Mouse (Mus musculus) megakaryocyte, embryonic 14.5 days (primary cell): ENCODE measurements around the gene Phactr4. TPM values are rescaled to one million over a fixed set of nuclear protein-coding genes. Genes with fewer than 3 reads are reported as not detected.

ENCODE experiments used
- H3K27me3 ChIP-seq: replicated peaks from 2 replicates; pipeline ENCODE3; 2012; ENCODE audit warnings: inconsistent platforms
- H3K36me3 ChIP-seq: replicated peaks from 2 replicates; pipeline ENCODE3; 2012; ENCODE audit warnings: low read length, inconsistent platforms, mixed read lengths
- H3K4me1 ChIP-seq: 2 replicates; pipeline ENCODE4 v1.6.1; 2012; ENCODE audit warnings: inconsistent platforms
- H3K4me3 ChIP-seq: replicated peaks from 2 replicates; pipeline ENCODE3; 2012; ENCODE audit warnings: moderate library complexity, mild to moderate bottlenecking, inconsistent platforms
- H3K9me3 ChIP-seq: 2 replicates; pipeline ENCODE4 v1.6.1; 2012; ENCODE audit warnings: inconsistent platforms
- FLI1 ChIP-seq: IDR thresholded peaks from 2 replicates; pipeline ENCODE4 v1.6.1; 2012; ENCODE audit warnings: low read length, inconsistent platforms, mixed read lengths
- GATA1 ChIP-seq: IDR thresholded peaks from 3 replicates; pipeline ENCODE4 v1.6.1; 2012; ENCODE audit warnings: mixed read lengths, low read length, inconsistent platforms, borderline replicate concordance
- polyA plus RNA-seq: library from polyadenylated mRNA; stranded (reverse); fragments of >175 nt; gene quantifications from 2 replicates; pipeline ENCODE4 v1.2.3, GENCODE M21; 2012; ENCODE audit warnings: low replicate concordance; ENCODE audit not compliant: insufficient read depth

Phactr4 gene
- polyA plus RNA-seq, 1 experiment, result 2.1 TPM

- Histone ChIP-seq H3K9me3 (no peaks in the 10 kb centered on the region), H3K36me3 (peaks cover 60% of the 10 kb centered on the region), H3K27me3 (no peaks in the 10 kb centered on the region), H3K4me1 (peaks cover 33% of the 10 kb centered on the region), H3K4me3 (no peak overlapping the region)
- TF ChIP-seq GATA1 (no peak), FLI1 (no peak)
Measured at GRCm38 (mm10) chr4:132380965-132381616, 41.2 kb downstream of the Phactr4 start.

- Histone ChIP-seq H3K36me3 (peaks cover 75% of the 10 kb centered on the region), H3K4me1 (peaks cover 27% of the 10 kb centered on the region), H3K9me3 (no peaks in the 10 kb centered on the region), H3K27me3 (no peaks in the 10 kb centered on the region), H3K4me3 (no peak overlapping the region)
- no peak for TF ChIP-seq FLI1
- TF ChIP-seq GATA1, result no peak
Measured at GRCm38 (mm10) chr4:132373820-132374219, 48.5 kb downstream of the Phactr4 start.

GRCm38 (mm10) chr4:132369953-132370750 lies 52.1 kb downstream of the Phactr4 start:
- Histone ChIP-seq H3K36me3 (peaks cover 84% of the 10 kb centered on the region), H3K4me1 (peaks cover 23% of the 10 kb centered on the region), H3K27me3 (no peaks in the 10 kb centered on the region), H3K4me3 (no peak overlapping the region), H3K9me3 (no peaks in the 10 kb centered on the region)
- TF ChIP-seq FLI1, result no peak
- no peak for TF ChIP-seq GATA1

- no peaks in the 10 kb centered on the region for H3K9me3 ChIP-seq
- TF ChIP-seq GATA1, result no peak
- no peak for TF ChIP-seq FLI1
- peaks cover 88% of the 10 kb centered on the region for H3K36me3 ChIP-seq
- peaks cover 16% of the 10 kb centered on the region for H3K4me1 ChIP-seq
- no peak overlapping the region for H3K4me3 ChIP-seq
- H3K27me3 ChIP-seq, result no peaks in the 10 kb centered on the region
Measured at GRCm38 (mm10) chr4:132367480-132368201, 54.6 kb downstream of the Phactr4 start.

DNA sequence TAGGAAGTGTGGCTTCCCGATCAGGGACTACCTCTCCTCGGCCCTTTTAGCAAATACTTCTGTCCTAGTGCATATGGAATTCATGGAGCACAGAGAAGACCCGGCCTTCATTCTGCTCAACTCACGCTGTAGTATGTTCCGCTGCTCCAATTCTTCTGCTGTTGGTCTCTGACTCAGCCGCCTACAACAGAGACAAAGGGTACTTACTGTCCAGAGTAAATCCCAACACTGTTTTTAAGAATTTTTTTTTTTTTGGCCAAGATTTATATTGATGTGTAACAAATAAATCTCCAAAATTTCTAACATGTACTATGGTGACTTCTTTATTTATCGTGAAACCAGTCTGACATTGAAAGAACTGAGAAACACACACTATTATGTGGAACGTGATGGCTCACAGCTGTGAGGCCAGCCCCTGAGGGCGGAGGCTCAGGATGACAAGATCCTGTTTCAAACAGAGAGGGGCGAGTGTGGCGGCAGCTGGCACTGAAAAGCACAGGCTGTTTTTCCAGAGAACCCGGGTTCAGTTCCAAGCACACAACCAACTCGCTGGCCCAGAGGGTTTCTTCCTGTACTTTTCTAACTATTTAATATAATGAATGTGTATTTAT lies 56.7 kb downstream of the Phactr4 start:
- H3K9me3 ChIP-seq, result no peaks in the 10 kb centered on the region
- H3K27me3 ChIP-seq, result no peaks in the 10 kb centered on the region
- H3K4me1 ChIP-seq, result peaks cover 11% of the 10 kb centered on the region
- H3K4me3 ChIP-seq, result no peak overlapping the region
- H3K36me3 ChIP-seq, result peaks cover 89% of the 10 kb centered on the region
- TF ChIP-seq FLI1 (no peak), GATA1 (no peak)

DNA sequence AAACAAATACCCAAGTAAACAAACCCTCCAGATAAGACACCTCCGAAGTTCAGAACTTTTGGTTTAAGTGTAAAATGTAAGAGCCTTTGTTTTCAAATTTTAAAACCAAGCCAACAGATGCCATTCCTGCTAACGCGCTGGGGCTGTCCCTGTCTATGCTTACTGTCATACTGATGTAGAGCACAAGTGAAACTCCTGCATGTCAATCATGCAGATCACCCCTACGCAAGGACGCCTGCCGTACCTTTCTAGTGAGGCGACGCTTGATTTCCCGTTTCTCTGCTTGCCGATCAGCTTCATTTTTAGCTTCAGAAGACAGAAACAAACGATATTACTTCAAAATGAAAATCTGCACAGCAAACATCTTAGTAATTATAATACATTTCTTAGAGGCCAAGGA lies 58.8 kb downstream of the Phactr4 start:
- Histone ChIP-seq H3K36me3 (peaks cover 88% of the 10 kb centered on the region), H3K27me3 (no peaks in the 10 kb centered on the region), H3K4me1 (no peaks in the 10 kb centered on the region), H3K9me3 (no peaks in the 10 kb centered on the region), H3K4me3 (no peak overlapping the region)
- no peak for TF ChIP-seq GATA1
- TF ChIP-seq FLI1, result no peak

DNA sequence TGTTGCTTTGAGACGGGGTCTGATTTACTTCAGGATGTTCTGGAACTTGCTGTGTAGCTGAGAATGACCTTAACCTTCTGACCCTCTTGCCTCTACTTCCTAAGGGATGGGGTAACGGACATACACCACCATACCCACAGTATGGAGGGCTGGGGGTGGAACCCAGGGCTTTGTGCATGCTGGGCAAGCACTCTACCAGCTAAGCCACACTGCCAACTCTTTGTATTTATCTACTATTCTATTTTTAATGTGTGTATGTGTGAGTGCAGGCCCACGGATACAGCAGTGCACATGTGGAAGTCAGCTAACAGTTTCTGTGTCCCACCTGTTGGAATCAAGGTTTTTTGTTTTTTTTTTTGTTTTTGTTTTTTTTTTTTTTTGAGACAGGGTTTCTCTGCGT lies 62.8 kb downstream of the Phactr4 start:
- no peak overlapping the region for H3K4me3 ChIP-seq
- no peaks in the 10 kb centered on the region for H3K9me3 ChIP-seq
- peaks cover 8% of the 10 kb centered on the region for H3K4me1 ChIP-seq
- no peaks in the 10 kb centered on the region for H3K27me3 ChIP-seq
- TF ChIP-seq GATA1, result no peak
- TF ChIP-seq FLI1, result no peak
- peaks cover 76% of the 10 kb centered on the region for H3K36me3 ChIP-seq

DNA sequence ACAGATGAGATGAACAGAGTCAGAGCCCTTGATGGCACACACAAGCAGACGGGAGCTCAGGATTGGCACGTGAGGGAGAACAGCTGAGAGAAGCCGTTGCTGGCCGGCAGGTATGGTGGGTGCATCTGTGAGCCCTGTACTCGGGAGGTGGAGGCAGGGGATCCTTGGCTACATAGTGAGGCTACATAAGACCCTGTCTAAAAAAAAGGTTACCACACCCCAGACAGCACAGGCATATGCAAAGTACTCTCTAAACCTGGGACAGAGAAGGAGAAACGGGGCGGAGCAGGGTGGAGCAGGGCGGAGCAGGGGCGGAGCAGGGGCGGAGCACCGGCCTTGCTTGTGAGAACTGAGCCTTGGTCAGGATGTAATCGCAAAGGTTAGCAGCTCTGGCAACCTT lies 66.1 kb downstream of the Phactr4 start:
- no peak overlapping the region for H3K4me3 ChIP-seq
- H3K27me3 ChIP-seq, result no peaks in the 10 kb centered on the region
- H3K9me3 ChIP-seq, result no peaks in the 10 kb centered on the region
- peaks cover 57% of the 10 kb centered on the region for H3K36me3 ChIP-seq
- TF ChIP-seq FLI1 (no peak), GATA1 (no peak)
- peaks cover 25% of the 10 kb centered on the region for H3K4me1 ChIP-seq

GRCm38 (mm10) chr4:132355403-132355802 lies 66.9 kb downstream of the Phactr4 start:
- Histone ChIP-seq H3K36me3 (peaks cover 58% of the 10 kb centered on the region), H3K4me1 (peaks cover 33% of the 10 kb centered on the region), H3K27me3 (no peaks in the 10 kb centered on the region), H3K9me3 (no peaks in the 10 kb centered on the region), H3K4me3 (no peak overlapping the region)
- TF ChIP-seq GATA1 (no peak), FLI1 (no peak)

GRCm38 (mm10) chr4:132354571-132354970 lies 67.7 kb downstream of the Phactr4 start:
- no peaks in the 10 kb centered on the region for H3K9me3 ChIP-seq
- no peak for TF ChIP-seq FLI1
- no peak for TF ChIP-seq GATA1
- peaks cover 58% of the 10 kb centered on the region for H3K36me3 ChIP-seq
- H3K4me1 ChIP-seq, result peaks cover 38% of the 10 kb centered on the region
- H3K27me3 ChIP-seq, result no peaks in the 10 kb centered on the region
- peak overlapping the region; percentile 59 for H3K4me3 ChIP-seq
